Mouse (Mus musculus) adrenal gland, adult 8-10 months (tissue): ENCODE results near the gene Ckap2l. TPM values are rescaled to one million over a fixed set of nuclear protein-coding genes. Genes with fewer than 3 reads are reported as not detected.

Experiments
- DNase-seq: peaks from one replicate; pipeline ENCODE4 v3.0.0; 2022
- total RNA-seq, 4 experiments: library from RNA; stranded (reverse); gene quantifications; 2 replicates each; pipeline ENCODE4 v1.2.4; 2022

Gene Ckap2l
- 1 to 10 TPM in 3 of 4 experiments, under 1 TPM in 1; 0.64 to 1.5 (median 1.3) TPM for total RNA-seq

GRCm38 (mm10) chr2:129296671-129297588, at the start of gene Ckap2l:
Ckap2l (minus strand) TSS chr2:129297212.
- DNase-seq, result peak; percentile 97

GRCm38 (mm10) chr2:129338138-129338621, 41.2 kb upstream of the Ckap2l start:
- peak; percentile 18 for DNase-seq

- DNase-seq, result no peak
These were observed 36.5 kb upstream of the Ckap2l start for GRCm38 (mm10) chr2:129333471-129333870.

GRCm38 (mm10) chr2:129330540-129330939, 33.5 kb upstream of the Ckap2l start:
- no peak for DNase-seq

- no peak for DNase-seq
These were observed 33.0 kb upstream of the Ckap2l start for GRCm38 (mm10) chr2:129330024-129330423.

- no peak for DNase-seq
These were observed 31.2 kb upstream of the Ckap2l start for GRCm38 (mm10) chr2:129328238-129328637.

GRCm38 (mm10) chr2:129324216-129324615, 27.2 kb upstream of the Ckap2l start:
- DNase-seq, result no peak

GRCm38 (mm10) chr2:129322117-129322635, 25.2 kb upstream of the Ckap2l start:
- DNase-seq, result no peak

- no peak for DNase-seq
These were observed 23.1 kb upstream of the Ckap2l start for GRCm38 (mm10) chr2:129320033-129320605.

GRCm38 (mm10) chr2:129315831-129316230, 18.8 kb upstream of the Ckap2l start:
- DNase-seq, result no peak

- no peak for DNase-seq
These were observed 17.9 kb upstream of the Ckap2l start for GRCm38 (mm10) chr2:129314880-129315279.

GRCm38 (mm10) chr2:129313934-129314333, 16.9 kb upstream of the Ckap2l start:
- no peak for DNase-seq

- no peak for DNase-seq
These were observed 12.8 kb upstream of the Ckap2l start, which contains the start of gene Il1a for GRCm38 (mm10) chr2:129309836-129310235. Il1a (minus strand) TSS chr2:129309972.

GRCm38 (mm10) chr2:129306020-129306419, 9.0 kb upstream of the Ckap2l start:
- DNase-seq, result no peak

GRCm38 (mm10) chr2:129297589-129297982, 574 bp upstream of the Ckap2l start:
- no peak for DNase-seq

- no peak for DNase-seq
These were observed 926 bp downstream of the Ckap2l start for GRCm38 (mm10) chr2:129296086-129296485.

- DNase-seq, result no peak
These were observed 1.9 kb downstream of the Ckap2l start for GRCm38 (mm10) chr2:129295075-129295474.

GRCm38 (mm10) chr2:129273823-129274222, 23.2 kb downstream of the Ckap2l start:
- no peak for DNase-seq

GRCm38 (mm10) chr2:129270621-129271020, 26.4 kb downstream of the Ckap2l start:
- no peak for DNase-seq

- no peak for DNase-seq
These were observed 27.0 kb downstream of the Ckap2l start for GRCm38 (mm10) chr2:129269986-129270385.

- no peak for DNase-seq
These were observed 27.8 kb downstream of the Ckap2l start for GRCm38 (mm10) chr2:129269161-129269643.

- DNase-seq, result no peak
These were observed 29.3 kb downstream of the Ckap2l start for GRCm38 (mm10) chr2:129267738-129268137.

GRCm38 (mm10) chr2:129265316-129265715, 31.7 kb downstream of the Ckap2l start:
- no peak for DNase-seq
